Mouse (Mus musculus): ENCODE data around the gene Sash3.

DNA sequence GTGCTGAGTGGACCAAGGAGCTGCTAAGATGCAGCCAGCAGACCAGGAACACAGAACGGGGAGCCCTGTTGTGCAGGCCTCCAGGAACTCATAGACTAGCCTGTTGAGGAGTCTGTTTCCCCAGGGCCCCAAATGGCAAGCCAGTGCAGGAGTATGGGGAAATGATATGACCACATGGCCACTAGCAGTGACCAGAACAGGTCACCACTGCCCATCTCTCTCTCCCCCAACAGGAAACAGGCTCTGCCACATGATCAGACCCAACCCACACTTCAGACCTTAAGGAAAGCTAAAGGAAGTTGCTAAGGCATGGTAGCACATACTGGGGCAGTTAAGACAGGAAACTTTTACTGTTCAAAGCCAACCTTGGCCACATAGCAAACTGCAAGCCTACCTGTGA, 17.1 kb upstream of the Sash3 start:
- TF ChIP-seq CHD2 (IDR thresholded peaks at IDR 0.05; ENCODE audit: low read length) (no peak), CTCF (IDR thresholded peaks at IDR 0.05 in 2 of 3, conservative IDR thresholded peaks at IDR 0.05 in 1 of 3; ENCODE audit: control insufficient read depth in 1 of 3, insufficient read depth in 1 of 3, low read depth in 2 of 3, low read length in 3 of 3, poor library complexity in 1 of 3, severe bottlenecking in 1 of 3) (no peak), ZKSCAN1 (IDR thresholded peaks at IDR 0.05; ENCODE audit: low read depth, low read length) (no peak)
